Mouse (Mus musculus) MEL (cell line): ENCODE results near the gene Tdo2. TPM values are rescaled to one million over a fixed set of nuclear protein-coding genes. Genes with fewer than 3 reads are reported as not detected.

ENCODE experiments used
- DNase-seq: peaks from one replicate; pipeline ENCODE4 v3.0.0; 2011; ENCODE audit warnings: low read depth, low spot score
- H3K27ac ChIP-seq: 2 replicates; pipeline ENCODE4 v1.5.1; 2012; ENCODE audit warnings: low read depth, mild to moderate bottlenecking, control low read depth, low read length, moderate library complexity; ENCODE audit not compliant: control insufficient read depth
- H3K27me3 ChIP-seq, 2 experiments: fragments of 150-350 bp in 1 of 2; sonication (generic) in 1 of 2; 2 replicates each; pipeline ENCODE4 v1.6.1; 2012; ENCODE audit warnings: low read length in 2 of 2, mild to moderate bottlenecking in 2 of 2, improper control_type of control experiment in 1 of 2, moderate library complexity in 1 of 2; ENCODE audit not compliant: insufficient read depth in 2 of 2, control insufficient read depth in 1 of 2
- H3K36me3 ChIP-seq, 2 experiments: 2 replicates each; pipeline ENCODE4 v1.6.1; 2012 to 2014; ENCODE audit warnings: low read length in 2 of 2, improper control_type of control experiment in 1 of 2, inconsistent platforms in 1 of 2, mild to moderate bottlenecking in 1 of 2; ENCODE audit not compliant: insufficient read depth in 2 of 2, control insufficient read depth in 1 of 2
- H3K4me1 ChIP-seq, 2 experiments: fragments of 150-350 bp in 1 of 2; sonication (generic) in 1 of 2; 2 replicates each; pipeline ENCODE4 v1.6.1; 2012; ENCODE audit warnings: low read length in 2 of 2, improper control_type of control experiment in 1 of 2, mild to moderate bottlenecking in 1 of 2; ENCODE audit not compliant: insufficient read depth in 2 of 2, control insufficient read depth in 1 of 2
- H3K4me3 ChIP-seq, 2 experiments: fragments of 150-350 bp in 1 of 2; sonication (generic) in 1 of 2; 2 replicates each; pipeline ENCODE4 v1.5.1; 2012; ENCODE audit warnings: low read depth in 2 of 2, low read length in 2 of 2, mild to moderate bottlenecking in 2 of 2, moderate library complexity in 2 of 2, control low read depth in 1 of 2, improper control_type of control experiment in 1 of 2; ENCODE audit not compliant: control insufficient read depth in 1 of 2, insufficient read depth in 1 of 2
- H3K79me2 ChIP-seq: 2 replicates; pipeline ENCODE4 v1.6.1; 2012; ENCODE audit warnings: mild to moderate bottlenecking, low read length, moderate library complexity; ENCODE audit not compliant: control insufficient read depth, poor library complexity, insufficient read depth
- H3K9ac ChIP-seq: 2 replicates; pipeline ENCODE4 v1.6.1; 2012; ENCODE audit warnings: low read depth, mild to moderate bottlenecking, control low read depth, low read length, moderate library complexity; ENCODE audit not compliant: control insufficient read depth, poor library complexity, severe bottlenecking
- H3K9me3 ChIP-seq: fragments of 150-350 bp; sonication (generic); replicated peaks from 2 replicates; pipeline ENCODE4 v1.6.1; 2012; ENCODE audit warnings: mild to moderate bottlenecking, low read length, improper control_type of control experiment, moderate library complexity; ENCODE audit not compliant: insufficient read depth
- BHLHE40 ChIP-seq: IDR thresholded peaks from 2 replicates; pipeline ENCODE4 v1.6.1; 2012; ENCODE audit warnings: low read depth, mild to moderate bottlenecking, inconsistent platforms, low read length, improper control_type of control experiment, borderline replicate concordance
- CHD1 ChIP-seq: IDR thresholded peaks from 2 replicates; pipeline ENCODE4 v1.6.1; 2012; ENCODE audit warnings: low read depth, mild to moderate bottlenecking, inconsistent platforms, low read length, improper control_type of control experiment
- E2F4 ChIP-seq: IDR thresholded peaks from 2 replicates; pipeline ENCODE4 v1.6.1; 2011; ENCODE audit warnings: low read depth, low read length, improper control_type of control experiment, borderline replicate concordance
- EP300 ChIP-seq, 2 experiments: IDR thresholded peaks; 2 replicates each; pipeline ENCODE4 v1.6.1; 2011; ENCODE audit warnings: improper control_type of control experiment in 2 of 2, low read length in 2 of 2, low read depth in 1 of 2, mild to moderate bottlenecking in 1 of 2
- ETS1 ChIP-seq: IDR thresholded peaks from 2 replicates; pipeline ENCODE4 v1.6.1; 2012; ENCODE audit warnings: low read depth, mild to moderate bottlenecking, inconsistent platforms, low read length, improper control_type of control experiment, moderate library complexity
- GABPA ChIP-seq: IDR thresholded peaks from 2 replicates; pipeline ENCODE4 v1.6.1; 2012; ENCODE audit warnings: low read depth, mild to moderate bottlenecking, inconsistent platforms, low read length, improper control_type of control experiment, moderate library complexity
- GATA1 ChIP-seq: IDR thresholded peaks from 2 replicates; pipeline ENCODE4 v1.6.1; 2011; ENCODE audit warnings: low read depth, low read length, improper control_type of control experiment
- MAFK ChIP-seq: IDR thresholded peaks from 2 replicates; pipeline ENCODE4 v1.6.1; 2011; ENCODE audit warnings: low read depth, mild to moderate bottlenecking, low read length, improper control_type of control experiment, borderline replicate concordance
- MAX ChIP-seq: IDR thresholded peaks from 2 replicates; pipeline ENCODE4 v1.6.1; 2011; ENCODE audit warnings: low read length, improper control_type of control experiment
- POLR2A ChIP-seq, 2 experiments: IDR thresholded peaks; 2 replicates each; pipeline ENCODE4 v1.6.1; 2011 to 2012; ENCODE audit warnings: low read length in 2 of 2, mild to moderate bottlenecking in 2 of 2, control low read depth in 1 of 2, improper control_type of control experiment in 1 of 2, low read depth in 1 of 2, moderate library complexity in 1 of 2; ENCODE audit not compliant: control insufficient read depth in 1 of 2, insufficient read depth in 1 of 2, poor library complexity in 1 of 2
- POLR2AphosphoS5 ChIP-seq: IDR thresholded peaks from 2 replicates; pipeline ENCODE4 v1.6.1; 2012; ENCODE audit warnings: low read depth, borderline replicate concordance, mild to moderate bottlenecking, inconsistent platforms, low read length, moderate library complexity, mixed read lengths
- RCOR1 ChIP-seq: IDR thresholded peaks from 2 replicates; pipeline ENCODE4 v1.6.1; 2012; ENCODE audit warnings: low read depth, mild to moderate bottlenecking, inconsistent platforms, low read length, improper control_type of control experiment
- SIN3A ChIP-seq: IDR thresholded peaks from 2 replicates; pipeline ENCODE4 v1.6.1; 2012; ENCODE audit warnings: low read length, improper control_type of control experiment, inconsistent platforms
- USF1 ChIP-seq: IDR thresholded peaks from 2 replicates; pipeline ENCODE4 v1.6.1; 2014; ENCODE audit warnings: low read depth, mild to moderate bottlenecking, inconsistent platforms, low read length, improper control_type of control experiment, moderate library complexity
- USF2 ChIP-seq, 2 experiments: IDR thresholded peaks; 2 replicates each; pipeline ENCODE4 v1.6.1; 2011 to 2012; ENCODE audit warnings: improper control_type of control experiment in 2 of 2, low read length in 2 of 2, borderline replicate concordance in 1 of 2, inconsistent platforms in 1 of 2, low read depth in 1 of 2, mild to moderate bottlenecking in 1 of 2; ENCODE audit not compliant: insufficient read depth in 1 of 2
- ZNF384 ChIP-seq: IDR thresholded peaks from 2 replicates; pipeline ENCODE4 v1.6.1; 2012; ENCODE audit warnings: low read depth, mild to moderate bottlenecking, inconsistent platforms, low read length, improper control_type of control experiment
- polyA plus RNA-seq, 2 experiments: library from polyadenylated mRNA; stranded (reverse) in 1 of 2; unstranded in 1 of 2; fragments of >175 nt in 1 of 2; fragments of >200 nt in 1 of 2; gene quantifications; 2 replicates each; pipeline versions ENCODE4 v1.2.1 to v1.2.4; 2012; ENCODE audit warnings: low replicate concordance in 2 of 2, low read depth in 1 of 2; ENCODE audit not compliant: insufficient read length in 2 of 2, insufficient read depth in 1 of 2, missing spikeins in 1 of 2
- total RNA-seq: library from RNA; depleted of rRNA; stranded (reverse); fragments of 300-350 nt; gene quantifications from 2 replicates; pipeline ENCODE4 v1.2.3, GENCODE M21; 2012

Gene Tdo2
- total and polyA plus RNA-seq, 3 experiments: not detected

GRCm38 (mm10) chr3:81918215-81918614 lies 57.8 kb downstream of the Tdo2 start:
- H3K4me3 ChIP-seq: no peak overlapping the region
- no peak overlapping the region for H3K9ac ChIP-seq
- no peaks in the 10 kb centered on the region for H3K27me3 ChIP-seq
- H3K36me3 ChIP-seq: no peaks in the 10 kb centered on the region
- H3K27ac ChIP-seq: no peak overlapping the region
- H3K79me2 ChIP-seq: no peaks in the 10 kb centered on the region
- no peak for DNase-seq
- no peaks in the 10 kb centered on the region for H3K4me1 ChIP-seq
- H3K9me3 ChIP-seq: no peaks in the 10 kb centered on the region
- TF ChIP-seq MAX: no peak
- no peak for TF ChIP-seq POLR2AphosphoS5
- no peak for TF ChIP-seq EP300 (IDR thresholded peaks at IDR 0.05; ENCODE audit: low read depth in 1 of 2, low read length in 2 of 2)
- no peak for TF ChIP-seq USF2 (IDR thresholded peaks at IDR 0.05; ENCODE audit: borderline replicate concordance in 1 of 2, insufficient read depth in 1 of 2, low read depth in 1 of 2, low read length in 2 of 2)
- TF ChIP-seq E2F4: no peak
- TF ChIP-seq ZNF384: no peak
- TF ChIP-seq BHLHE40: no peak
- TF ChIP-seq POLR2A (IDR thresholded peaks at IDR 0.05; ENCODE audit: control insufficient read depth in 1 of 2, insufficient read depth in 1 of 2, low read depth in 1 of 2, low read length in 2 of 2, poor library complexity in 1 of 2): no peak
- TF ChIP-seq GATA1: no peak
- no peak for TF ChIP-seq MAFK
- TF ChIP-seq SIN3A: no peak

GRCm38 (mm10) chr3:81917354-81917935 lies 58.6 kb downstream of the Tdo2 start:
- no peak for TF ChIP-seq GABPA
- TF ChIP-seq USF2 (IDR thresholded peaks at IDR 0.05; ENCODE audit: borderline replicate concordance in 1 of 2, insufficient read depth in 1 of 2, low read depth in 1 of 2, low read length in 2 of 2): no peak
- TF ChIP-seq POLR2A (IDR thresholded peaks at IDR 0.05; ENCODE audit: control insufficient read depth in 1 of 2, insufficient read depth in 1 of 2, low read depth in 1 of 2, low read length in 2 of 2, poor library complexity in 1 of 2): no peak
- no peak for TF ChIP-seq ETS1
- TF ChIP-seq USF1: no peak
- no peak for TF ChIP-seq CHD1
- TF ChIP-seq EP300 (IDR thresholded peaks at IDR 0.05; ENCODE audit: low read depth in 1 of 2, low read length in 2 of 2): no peak
- TF ChIP-seq RCOR1: no peak
- Histone ChIP-seq H3K79me2 (no peaks in the 10 kb centered on the region), H3K9me3 (no peaks in the 10 kb centered on the region), H3K9ac (no peak overlapping the region), H3K36me3 (no peaks in the 10 kb centered on the region), H3K4me3 (no peak overlapping the region), H3K4me1 (no peaks in the 10 kb centered on the region), H3K27me3 (no peaks in the 10 kb centered on the region), H3K27ac (no peak overlapping the region)
- DNase-seq: no peak
